Mouse (Mus musculus) cerebellum, adult 2 months (tissue): ENCODE data around the gene Armc5.

ENCODE experiments used
- CTCF ChIP-seq: fragments of 200-500 bp; IDR thresholded peaks from 2 replicates; pipeline ENCODE4 v1.5.1; 2011; ENCODE audit warnings: low read depth, mild to moderate bottlenecking, control low read depth, low read length, moderate library complexity, borderline replicate concordance; ENCODE audit not compliant: insufficient read depth
- POLR2A ChIP-seq: fragments of 200-500 bp; IDR thresholded peaks from 2 replicates; pipeline ENCODE4 v1.6.1; 2011; ENCODE audit warnings: low read length, control low read depth, borderline replicate concordance; ENCODE audit not compliant: insufficient read depth

DNA sequence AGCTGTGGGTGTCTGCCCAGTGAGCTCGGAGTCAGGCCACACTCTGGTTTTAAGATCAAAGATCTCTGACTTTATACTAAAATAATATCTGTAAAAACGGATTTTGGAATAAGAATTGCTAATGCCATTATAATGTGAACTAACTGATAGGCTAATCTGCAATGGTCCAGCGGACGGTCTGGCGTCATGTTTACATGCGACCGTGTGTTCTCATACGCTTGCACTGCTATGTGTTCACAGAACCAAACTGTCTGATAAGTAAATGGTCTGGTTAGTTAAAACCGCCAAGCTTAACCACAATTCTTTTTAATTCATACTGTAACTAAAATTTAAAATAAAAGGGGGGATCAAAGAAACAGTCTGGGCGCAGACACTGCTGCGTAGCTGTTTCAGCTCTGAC, 44.6 kb downstream of the Armc5 start:
- TF ChIP-seq POLR2A = no peak
- TF ChIP-seq CTCF = no peak
